Mouse (Mus musculus) mouse embryonic stem cell (cell line): ENCODE data around the gene Jaml.

Experiments used
- in situ Hi-C, 2 experiments: fragments of 300-500 bp; cut with MboI; formaldehyde crosslinking; loops; 1 replicate in 1 of 2; 3 replicates in 1 of 2; pipeline ENCODE4 v1.14.3; 2019 to 2020; ENCODE audit warnings: low sequenced_read_pairs in 2 of 2, low pct_unique_long_range_greater_than_20kb in 1 of 2, mixed read lengths in 1 of 2; ENCODE audit not compliant: unreplicated experiment in 1 of 2

Jaml gene

GRCm38 (mm10) chr9:45117741-45118431 is 38.9 kb downstream of the Jaml start, which contains the start of gene Scn2b:
Scn2b (plus strand) TSS chr9:45117782.
- in situ Hi-C loops = no loop called here

DNA sequence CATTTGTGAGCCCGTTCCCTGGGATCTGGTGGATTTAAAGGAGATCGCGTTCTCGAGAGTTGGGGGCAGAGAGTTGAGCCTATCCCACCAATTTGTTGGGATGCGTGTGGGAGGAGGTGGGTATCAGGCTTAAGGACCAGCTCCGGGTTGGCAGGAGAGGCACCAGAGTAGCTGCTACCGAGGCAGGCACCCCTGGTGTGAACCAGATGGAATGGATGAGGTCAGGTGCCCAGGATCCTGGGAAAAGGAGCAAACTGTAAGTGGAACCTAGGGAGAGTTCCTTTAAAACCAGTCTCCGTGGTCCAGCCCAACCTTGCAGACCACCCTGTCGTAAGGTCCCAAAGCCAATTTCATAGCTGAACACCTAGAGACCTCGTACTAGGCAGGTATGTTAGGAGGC is 39.6 kb downstream of the Jaml start:
- in situ Hi-C loops = no loop called here

- in situ Hi-C loops = no loop called here
These were observed 40.5 kb downstream of the Jaml start for GRCm38 (mm10) chr9:45119316-45119953.

DNA sequence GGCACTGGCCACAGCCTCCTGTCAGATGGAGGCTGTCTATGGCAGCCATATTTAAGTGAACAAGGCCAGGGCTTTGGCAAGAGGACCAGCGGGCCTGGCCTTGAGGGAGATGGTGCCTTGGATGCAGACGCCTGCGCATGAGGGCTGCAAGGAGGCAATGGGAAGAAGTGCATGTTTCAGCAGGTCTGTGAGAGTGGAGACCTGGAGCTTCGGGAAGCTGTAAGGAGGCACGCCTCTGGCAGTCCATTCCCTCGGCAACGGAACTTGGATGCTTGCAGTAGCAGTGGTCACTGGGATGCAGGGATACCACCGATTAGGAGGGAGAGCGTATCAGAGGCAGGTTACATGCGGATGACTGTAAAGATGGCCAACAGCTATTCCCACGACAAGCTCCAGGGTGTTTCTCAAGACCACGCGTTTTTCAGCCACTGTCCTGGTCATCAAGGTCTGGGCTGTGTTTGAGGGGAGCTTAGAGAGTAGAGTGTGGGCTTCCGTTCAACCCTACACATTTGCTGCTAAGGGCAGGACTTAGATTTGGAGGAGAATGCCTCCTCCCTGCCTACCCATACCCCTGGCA is 41.1 kb downstream of the Jaml start:
- in situ Hi-C loops = loop anchor here in 1 of 2 experiments (5.0 kb wide), 1 partner anchor 93 kb away; no protein-coding TSS in a partner anchor

- in situ Hi-C loops = loop anchor here in 1 of 2 experiments (5.0 kb wide), 1 partner anchor 93 kb away; no protein-coding TSS in a partner anchor
These were observed 41.6 kb downstream of the Jaml start for GRCm38 (mm10) chr9:45120567-45120966.

- in situ Hi-C loops = loop anchor here in 1 of 2 experiments (5.0 kb wide), 1 partner anchor 94 kb away; no protein-coding TSS in a partner anchor
These were observed 42.0 kb downstream of the Jaml start for GRCm38 (mm10) chr9:45121001-45121400.

GRCm38 (mm10) chr9:45121769-45122168 is 42.8 kb downstream of the Jaml start:
- in situ Hi-C loops = loop anchor here in 1 of 2 experiments (5.0 kb wide), 1 partner anchor 94 kb away; no protein-coding TSS in a partner anchor

DNA sequence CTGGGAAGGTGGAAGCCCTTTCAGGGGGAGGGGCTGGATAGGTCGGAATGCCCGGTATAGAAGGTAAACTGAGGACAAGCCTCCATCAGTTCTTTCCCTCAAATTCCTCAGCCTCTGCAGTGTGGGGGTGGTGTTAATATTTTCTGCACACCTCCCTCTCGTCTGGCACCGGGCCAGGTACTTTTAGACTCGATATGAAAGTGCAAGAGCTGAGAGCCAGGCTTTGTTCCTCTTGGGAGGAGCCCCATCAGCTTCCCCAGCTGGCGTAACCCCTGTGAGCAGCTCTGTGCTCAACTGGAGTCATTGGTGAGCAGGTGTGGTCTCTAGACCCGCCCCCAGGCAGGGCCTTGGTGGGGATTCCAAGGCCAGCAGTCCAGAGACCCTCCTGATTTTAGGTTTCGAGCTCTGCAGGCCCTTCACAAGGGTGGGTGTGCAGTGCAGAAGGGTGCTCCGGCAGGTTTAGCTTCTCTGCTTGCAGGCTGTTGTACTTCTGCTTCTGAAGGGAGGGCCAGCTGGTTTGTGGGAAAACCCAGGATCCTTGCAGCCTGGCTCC is 43.3 kb downstream of the Jaml start:
- in situ Hi-C loops = loop anchor here in 1 of 2 experiments (5.0 kb wide), 1 partner anchor 95 kb away; no protein-coding TSS in a partner anchor

- in situ Hi-C loops = loop anchor here in 1 of 2 experiments (25.0 kb wide), 1 partner anchor 663 kb away; the partner anchor contains the start of gene Upk2
These were observed 46.2 kb downstream of the Jaml start for GRCm38 (mm10) chr9:45125211-45125610.

DNA sequence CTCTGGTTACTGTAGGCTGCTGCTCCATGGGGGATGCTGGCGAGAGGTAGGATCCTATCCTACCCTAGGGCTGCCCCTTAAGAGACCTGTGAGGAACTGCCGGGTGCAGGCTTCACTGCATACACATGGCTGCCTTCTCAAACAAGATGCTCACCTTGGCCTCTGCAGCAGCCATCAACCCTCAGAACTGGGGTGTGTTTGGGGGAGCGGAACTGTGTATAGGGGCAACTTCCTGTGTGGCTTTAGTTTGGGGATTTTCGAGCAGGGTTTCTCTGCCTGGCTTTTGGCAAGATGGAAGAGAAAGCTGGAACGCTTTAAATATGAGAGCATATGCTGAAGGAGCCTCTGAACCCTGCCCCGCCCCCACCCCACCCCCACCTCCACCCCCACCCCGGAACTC is 48.0 kb downstream of the Jaml start:
- in situ Hi-C loops = loop anchor here in 1 of 2 experiments (25.0 kb wide), 1 partner anchor 665 kb away; the partner anchor contains the start of gene Upk2

- in situ Hi-C loops = loop anchor here in 1 of 2 experiments (25.0 kb wide), 1 partner anchor 668 kb away; the partner anchor contains the start of gene Upk2
These were observed 51.1 kb downstream of the Jaml start for GRCm38 (mm10) chr9:45130119-45130518.

DNA sequence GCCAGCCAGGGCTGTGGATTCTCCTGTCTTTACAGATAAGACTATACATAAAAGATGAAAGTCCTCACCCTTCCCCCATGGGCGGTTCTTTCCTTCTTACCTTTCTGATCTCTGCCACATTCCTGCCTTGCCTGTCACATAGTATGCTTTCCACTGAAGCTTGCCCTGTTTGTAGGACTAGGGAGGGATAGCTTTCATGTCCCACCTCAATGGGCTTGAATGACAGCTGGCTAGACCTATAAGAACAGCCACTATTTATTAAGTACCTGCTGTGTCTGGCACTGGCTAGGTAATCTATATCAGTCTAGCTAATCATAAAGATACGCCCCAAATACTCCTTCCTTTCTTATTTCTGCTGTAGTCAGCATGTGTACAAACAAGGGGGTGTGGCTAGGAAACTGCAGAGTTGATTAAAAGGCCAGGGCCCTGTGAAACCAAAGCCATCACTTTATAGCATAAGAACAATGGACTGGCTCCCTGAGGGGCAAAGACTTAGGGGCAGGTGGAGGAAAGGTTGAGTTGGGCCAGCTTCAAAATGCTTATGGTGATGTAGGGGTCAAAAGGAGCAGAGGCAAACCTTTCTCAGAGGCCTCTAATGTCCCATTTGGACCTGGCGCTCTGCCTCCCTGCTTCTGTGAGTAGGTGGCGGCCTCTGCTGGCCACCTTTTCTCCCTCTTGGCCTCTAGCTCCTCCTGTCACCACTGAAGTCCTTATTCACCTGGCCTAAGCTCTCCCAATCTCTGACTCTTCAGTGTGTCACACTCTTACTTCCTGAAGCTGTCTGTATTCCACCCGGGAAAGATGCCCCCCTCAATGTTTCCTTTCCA is 54.7 kb downstream of the Jaml start:
- in situ Hi-C loops = loop anchor here in 1 of 2 experiments (25.0 kb wide), 1 partner anchor 671 kb away; the partner anchor contains the start of gene Upk2

DNA sequence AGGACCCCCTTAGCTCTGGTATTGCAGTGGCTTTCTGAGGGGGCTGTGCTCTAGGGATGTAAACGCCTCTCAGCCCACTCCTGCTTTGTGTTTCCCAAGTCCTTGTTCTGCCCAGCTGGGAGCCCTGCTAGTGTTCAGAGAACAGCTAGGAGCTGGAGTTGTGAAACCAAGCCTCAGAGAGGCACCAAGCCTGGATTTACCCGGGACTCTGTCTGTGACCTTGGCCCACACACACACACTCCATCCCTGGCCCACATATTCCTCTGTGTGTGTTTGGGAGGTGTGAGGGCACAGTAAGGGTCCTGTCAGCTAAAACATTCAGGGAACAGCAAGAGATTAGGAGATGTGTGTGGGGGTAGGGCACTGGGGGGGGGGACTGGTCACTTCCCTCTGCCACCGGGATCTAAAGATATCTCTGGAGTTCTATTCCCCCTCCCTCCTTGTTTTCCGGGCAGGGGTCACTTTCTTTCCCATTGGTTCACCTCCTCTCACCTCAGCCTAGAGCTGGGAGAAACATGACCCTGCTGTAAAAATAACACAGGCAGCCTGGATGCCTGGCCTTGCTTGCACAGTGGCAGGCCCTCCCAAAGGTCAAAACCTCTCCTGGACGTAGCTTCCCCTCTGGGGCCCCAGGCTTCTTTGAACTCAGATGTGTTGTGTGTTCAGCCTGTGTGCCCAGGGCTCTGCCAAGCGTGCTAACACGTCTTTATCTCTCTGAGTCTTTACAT is 57.6 kb downstream of the Jaml start:
- in situ Hi-C loops = loop anchor here in 1 of 2 experiments (25.0 kb wide), 1 partner anchor 674 kb away; the partner anchor contains the start of gene Upk2

GRCm38 (mm10) chr9:45138191-45139032 is 59.4 kb downstream of the Jaml start, which contains the start of gene Scn4b:
Scn4b (plus strand) TSS chr9:45138395.
- in situ Hi-C loops = loop anchor here in 1 of 2 experiments (25.0 kb wide), 1 partner anchor 676 kb away; the partner anchor contains the start of gene Upk2

DNA sequence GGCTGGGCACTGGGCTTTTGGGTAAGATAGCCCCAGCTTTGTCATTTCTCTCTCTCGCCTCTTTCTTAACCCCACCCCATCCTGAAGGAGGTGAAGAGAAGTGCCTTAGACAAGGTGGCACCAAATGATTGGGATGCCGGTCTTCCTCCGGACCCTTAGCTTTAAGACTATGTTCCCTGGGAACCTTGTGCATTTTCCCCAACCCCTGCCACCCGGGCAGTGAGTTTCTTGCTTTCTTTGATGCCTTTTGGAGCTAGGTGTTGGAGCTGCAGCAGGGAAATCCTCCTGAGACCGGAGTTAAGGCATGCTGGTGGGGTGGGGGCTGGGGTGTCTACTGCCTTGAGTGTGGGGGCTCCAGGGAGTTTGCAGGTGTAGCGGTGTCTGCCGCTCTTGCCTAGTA is 60.1 kb downstream of the Jaml start:
- in situ Hi-C loops = loop anchor here in 1 of 2 experiments (25.0 kb wide), 1 partner anchor 677 kb away; the partner anchor contains the start of gene Upk2

DNA sequence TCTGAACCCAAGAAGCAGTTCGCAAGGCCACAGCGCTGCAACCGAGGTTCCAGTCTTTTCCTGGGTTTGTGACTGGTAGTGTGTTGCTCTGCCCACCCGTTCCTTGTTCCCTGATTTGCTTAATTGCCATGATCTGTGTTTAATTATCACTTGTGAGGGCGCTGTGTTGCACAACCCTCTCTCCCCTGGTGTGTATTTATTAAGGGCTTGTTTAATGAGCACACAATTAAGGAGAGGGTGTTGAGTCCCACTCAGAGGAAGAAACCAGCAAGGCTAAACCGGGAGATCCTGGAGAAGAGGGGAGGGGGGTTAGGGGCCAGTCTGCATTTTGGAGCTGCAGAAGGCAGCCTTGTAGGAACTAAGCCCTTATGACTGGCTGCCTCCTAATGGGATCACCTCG is 62.0 kb downstream of the Jaml start:
- in situ Hi-C loops = loop anchor here (10.0 to 25.0 kb wide), 2 partner anchors 116 to 679 kb away; partner anchors contain the start of gene Upk2 (in 1 of the 2)
